Mouse (Mus musculus) embryonic facial prominence, embryonic 13.5 days (tissue): ENCODE measurements around the gene Calr. TPM values are rescaled to one million over a fixed set of nuclear protein-coding genes. Genes with fewer than 3 reads are reported as not detected.
A peak's percentile ranks its signal among the peaks of the same experiment; 100 is the strongest.

ENCODE experiments used
- ATAC-seq: fragments of 200-750 bp; cut with Nextera tagmentation; 2 replicates; pipeline ENCODE4 v1.8.0; 2017; ENCODE audit warnings: low read depth; ENCODE audit not compliant: insufficient number of reproducible peaks, insufficient read depth, low FRiP score, low TSS enrichment
- H3K27ac ChIP-seq: fragments of 300-500 bp; sonication (generic); 2 replicates; pipeline ENCODE4 v1.5.1; 2015; ENCODE audit warnings: moderate library complexity, mild to moderate bottlenecking, inconsistent platforms
- H3K27me3 ChIP-seq: fragments of 300-500 bp; sonication (generic); 2 replicates; pipeline ENCODE4 v1.6.1; 2015; ENCODE audit warnings: mild to moderate bottlenecking, inconsistent platforms
- H3K36me3 ChIP-seq: fragments of 300-500 bp; sonication (generic); 2 replicates; pipeline ENCODE4 v1.6.1; 2015; ENCODE audit warnings: mild to moderate bottlenecking, inconsistent platforms
- H3K4me1 ChIP-seq: fragments of 300-500 bp; sonication (generic); 2 replicates; pipeline ENCODE4 v1.6.1; 2015; ENCODE audit warnings: inconsistent platforms
- H3K4me2 ChIP-seq: fragments of 300-500 bp; sonication (generic); 2 replicates; pipeline ENCODE4 v1.6.1; 2015; ENCODE audit warnings: moderate library complexity, mild to moderate bottlenecking, inconsistent platforms
- H3K4me3 ChIP-seq: fragments of 300-500 bp; sonication (generic); 2 replicates; pipeline ENCODE4 v1.5.1; 2015; ENCODE audit warnings: mild to moderate bottlenecking, inconsistent platforms
- H3K9ac ChIP-seq: fragments of 300-500 bp; sonication (generic); 2 replicates; pipeline ENCODE4 v1.6.1; 2015; ENCODE audit warnings: mild to moderate bottlenecking, inconsistent platforms
- H3K9me3 ChIP-seq: fragments of 300-500 bp; sonication (generic); 2 replicates; pipeline ENCODE4 v1.6.1; 2016; ENCODE audit warnings: inconsistent platforms
- WGBS: fragments of 180-500 bp; shearing (Covaris S2); methylation state at CpG from one replicate; pipeline ENCODE4 v1.1.7; 2015; ENCODE audit warnings: mixed read lengths; 5-methylcytosine and 5-hydroxymethylcytosine counted together
- polyA plus RNA-seq: library from polyadenylated mRNA; unstranded; fragments of >200 nt; fragmentation: Nextera tagmentation; extraction: Ambion mirVana; gene quantifications from 2 replicates; pipeline ENCODE4 v1.2.1, GENCODE M21; 2015

Calr gene
- polyA plus RNA-seq, 1 experiment from 2014 or later: 959 TPM

DNA sequence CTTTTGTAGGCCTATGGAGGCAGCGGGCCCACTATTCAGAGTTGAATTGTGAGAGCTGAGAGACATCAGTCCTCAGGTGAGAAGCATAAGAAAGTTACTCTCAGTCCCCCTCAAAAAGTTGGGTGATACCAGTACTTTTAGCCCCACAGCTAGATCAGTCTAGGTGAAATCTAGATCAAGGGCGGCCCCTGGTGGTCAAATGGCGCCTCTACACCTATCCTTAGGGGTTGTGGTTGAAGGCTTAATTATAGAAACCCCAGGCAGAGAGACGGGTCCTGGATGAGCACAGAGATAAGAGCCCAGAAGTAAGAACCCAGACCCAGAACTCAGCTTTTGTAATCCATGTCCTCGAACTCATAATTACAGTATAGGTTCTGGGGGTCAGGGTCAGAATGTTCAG is 33.7 kb downstream of the Calr start:
- no peak overlapping the region for H3K4me2 ChIP-seq
- peaks cover 24% of the 10 kb centered on the region for H3K4me1 ChIP-seq
- no peaks in the 10 kb centered on the region for H3K36me3 ChIP-seq
- no peak for ATAC-seq
- H3K4me3 ChIP-seq: no peak overlapping the region
- no peaks in the 10 kb centered on the region for H3K9me3 ChIP-seq
- H3K27ac ChIP-seq: no peak overlapping the region
- 2% methylated on average over 5 of the region's 5 CpGs for WGBS
- no peak overlapping the region for H3K9ac ChIP-seq
- H3K27me3 ChIP-seq: peaks cover 54% of the 10 kb centered on the region

DNA sequence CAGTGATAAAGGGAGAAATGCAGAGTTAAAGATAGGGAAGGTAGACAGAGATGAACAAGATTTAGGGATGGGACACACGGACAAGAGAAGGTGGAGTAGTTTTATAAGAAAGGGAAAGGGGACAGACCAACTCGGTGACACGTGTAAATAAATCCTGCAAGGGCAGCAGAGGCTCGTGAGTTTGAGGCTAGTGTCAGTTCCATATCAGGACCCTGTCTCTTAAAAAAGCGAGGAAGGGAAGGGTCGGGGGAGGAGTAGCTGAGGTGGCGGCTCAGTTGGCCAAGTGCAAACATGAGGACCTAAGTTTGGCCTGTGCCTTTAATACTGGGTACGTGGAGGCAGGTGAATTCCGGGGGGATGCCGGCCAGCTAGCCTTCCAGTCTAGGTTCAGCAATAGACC is 35.4 kb downstream of the Calr start:
- Histone ChIP-seq H3K9ac (0 out of 2 replicates have a peak overlapping the region, but pooled peaks have one; percentile 49), H3K27ac (0 out of 2 replicates have a peak overlapping the region, but pooled peaks have one; percentile 22), H3K36me3 (no peaks in the 10 kb centered on the region), H3K27me3 (peaks cover 59% of the 10 kb centered on the region), H3K4me1 (peaks cover 24% of the 10 kb centered on the region), H3K9me3 (no peaks in the 10 kb centered on the region), H3K4me3 (peak overlapping the region; percentile 36), H3K4me2 (peak overlapping the region; percentile 62)
- WGBS: 25% methylated on average over 10 of the region's 10 CpGs
- no peak for ATAC-seq

- 0 out of 2 replicates have a peak, but pooled peaks cover 2% of the 10 kb centered on the region for H3K9me3 ChIP-seq
- H3K9ac ChIP-seq: 0 out of 2 replicates have a peak overlapping the region, but pooled peaks have one; percentile 49
- H3K4me2 ChIP-seq: peak overlapping the region; percentile 62
- peaks cover 63% of the 10 kb centered on the region for H3K27me3 ChIP-seq
- H3K4me3 ChIP-seq: peak overlapping the region; percentile 36
- peaks cover 24% of the 10 kb centered on the region for H3K4me1 ChIP-seq
- H3K27ac ChIP-seq: 0 out of 2 replicates have a peak overlapping the region, but pooled peaks have one; percentile 22
- peak; percentile 79 for ATAC-seq
- H3K36me3 ChIP-seq: no peaks in the 10 kb centered on the region
- WGBS: under 1% methylated on average over 32 of the region's 32 CpGs
Measured at GRCm38 (mm10) chr8:84810896-84811295, 35.8 kb downstream of the Calr start.

GRCm38 (mm10) chr8:84809941-84810280 is 36.8 kb downstream of the Calr start:
- Histone ChIP-seq H3K9me3 (0 out of 2 replicates have a peak, but pooled peaks cover 3% of the 10 kb centered on the region), H3K4me2 (no peak overlapping the region), H3K9ac (no peak overlapping the region), H3K4me1 (peaks cover 18% of the 10 kb centered on the region), H3K36me3 (no peaks in the 10 kb centered on the region), H3K4me3 (no peak overlapping the region), H3K27ac (no peak overlapping the region), H3K27me3 (peaks cover 67% of the 10 kb centered on the region)
- WGBS: 69% methylated on average over 5 of the region's 5 CpGs
- ATAC-seq: no peak

DNA sequence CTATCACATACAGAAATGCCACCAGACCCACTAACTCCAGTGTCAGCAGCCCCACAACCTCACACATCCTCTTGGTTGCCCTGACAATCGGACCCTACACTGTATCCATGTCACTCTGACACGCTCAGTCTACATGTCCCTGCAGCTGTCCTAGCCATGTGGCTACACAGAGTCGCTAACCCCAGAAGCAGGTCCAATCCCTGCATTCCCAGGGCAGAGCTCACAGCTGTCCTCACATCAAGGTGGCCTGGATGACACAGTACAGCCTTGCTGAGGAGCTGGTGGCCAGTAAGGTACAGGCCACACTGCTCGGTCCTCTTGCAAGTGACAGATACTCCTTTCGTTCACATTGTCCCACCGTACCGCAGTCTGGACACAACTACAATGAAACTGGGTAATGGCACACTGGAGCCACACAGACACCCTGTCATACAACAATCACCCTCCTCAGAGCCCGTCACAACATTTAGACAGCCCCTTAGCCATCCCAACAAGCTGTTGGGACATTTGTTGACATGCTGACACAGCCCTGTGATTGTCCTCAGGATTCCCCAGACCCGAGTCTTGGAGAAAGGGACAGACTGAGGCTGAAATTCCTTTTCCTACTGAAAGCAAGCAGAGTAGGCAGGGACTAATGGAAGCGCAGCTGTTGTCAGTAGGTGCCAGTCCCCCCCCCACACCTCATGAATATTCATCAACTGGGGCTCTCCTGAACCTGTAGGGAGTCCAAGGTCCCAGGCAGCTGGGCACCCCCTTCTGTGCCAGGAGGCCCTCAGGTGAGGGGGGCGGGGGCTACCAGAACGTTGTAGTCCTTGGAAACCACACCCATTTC is 37.4 kb downstream of the Calr start:
- no peak overlapping the region for H3K4me2 ChIP-seq
- ATAC-seq: no peak
- peaks cover 13% of the 10 kb centered on the region for H3K4me1 ChIP-seq
- H3K9ac ChIP-seq: no peak overlapping the region
- 57% methylated on average over 12 of the region's 12 CpGs for WGBS
- H3K4me3 ChIP-seq: no peak overlapping the region
- 0 out of 2 replicates have a peak, but pooled peaks cover 3% of the 10 kb centered on the region for H3K9me3 ChIP-seq
- no peaks in the 10 kb centered on the region for H3K36me3 ChIP-seq
- H3K27ac ChIP-seq: no peak overlapping the region
- peaks cover 67% of the 10 kb centered on the region for H3K27me3 ChIP-seq

GRCm38 (mm10) chr8:84806031-84806430 is 40.7 kb downstream of the Calr start:
- 95% methylated on average over 5 of the region's 5 CpGs for WGBS
- no peak overlapping the region for H3K9ac ChIP-seq
- peaks cover 65% of the 10 kb centered on the region for H3K27me3 ChIP-seq

GRCm38 (mm10) chr8:84799999-84800831 is 46.5 kb downstream of the Calr start, which contains the start of gene Nfix:
Nfix (minus strand) TSS chr8:84800344.
- peak within 1 kb of the TSS; percentile 97 for H3K9ac ChIP-seq
- WGBS: 3% methylated on average over 35 of the region's 125 CpGs
- H3K9me3 ChIP-seq: no peaks in the 10 kb centered on the region
- peaks cover 77% of the 10 kb centered on the region for H3K27me3 ChIP-seq
- peak within 1 kb of the TSS; percentile 92 for H3K27ac ChIP-seq
- H3K4me2 ChIP-seq: peak within 1 kb of the TSS; percentile 83
- peaks cover 20% of the 10 kb centered on the region for H3K36me3 ChIP-seq
- peaks cover 48% of the 10 kb centered on the region for H3K4me1 ChIP-seq
- peak within 1 kb of the TSS; percentile 98 for H3K4me3 ChIP-seq
- peak; percentile 8; the same call in 1 of the 2 replicates for ATAC-seq

More at GRCm38 (mm10) chr8:84806031-84806430, 40.7 kb downstream of the Calr start:
- H3K4me3 ChIP-seq: no peak overlapping the region
- no peak overlapping the region for H3K4me2 ChIP-seq
- H3K4me1 ChIP-seq: peaks cover 22% of the 10 kb centered on the region
- 0 out of 2 replicates have a peak, but pooled peaks cover 3% of the 10 kb centered on the region for H3K9me3 ChIP-seq
- no peaks in the 10 kb centered on the region for H3K36me3 ChIP-seq
- no peak for ATAC-seq
- no peak overlapping the region for H3K27ac ChIP-seq

GRCm38 (mm10) chr8:84799136-84799931 is 47.4 kb downstream of the Calr start:
- Histone ChIP-seq H3K4me1 (peaks cover 56% of the 10 kb centered on the region), H3K36me3 (peaks cover 20% of the 10 kb centered on the region), H3K27me3 (peaks cover 75% of the 10 kb centered on the region), H3K9ac (peak overlapping the region; percentile 97), H3K27ac (peak overlapping the region; percentile 92), H3K4me3 (peak overlapping the region; percentile 98), H3K4me2 (peak overlapping the region; percentile 83), H3K9me3 (no peaks in the 10 kb centered on the region)
- ATAC-seq: no peak
- under 1% methylated on average over 87 of the region's 108 CpGs for WGBS

DNA sequence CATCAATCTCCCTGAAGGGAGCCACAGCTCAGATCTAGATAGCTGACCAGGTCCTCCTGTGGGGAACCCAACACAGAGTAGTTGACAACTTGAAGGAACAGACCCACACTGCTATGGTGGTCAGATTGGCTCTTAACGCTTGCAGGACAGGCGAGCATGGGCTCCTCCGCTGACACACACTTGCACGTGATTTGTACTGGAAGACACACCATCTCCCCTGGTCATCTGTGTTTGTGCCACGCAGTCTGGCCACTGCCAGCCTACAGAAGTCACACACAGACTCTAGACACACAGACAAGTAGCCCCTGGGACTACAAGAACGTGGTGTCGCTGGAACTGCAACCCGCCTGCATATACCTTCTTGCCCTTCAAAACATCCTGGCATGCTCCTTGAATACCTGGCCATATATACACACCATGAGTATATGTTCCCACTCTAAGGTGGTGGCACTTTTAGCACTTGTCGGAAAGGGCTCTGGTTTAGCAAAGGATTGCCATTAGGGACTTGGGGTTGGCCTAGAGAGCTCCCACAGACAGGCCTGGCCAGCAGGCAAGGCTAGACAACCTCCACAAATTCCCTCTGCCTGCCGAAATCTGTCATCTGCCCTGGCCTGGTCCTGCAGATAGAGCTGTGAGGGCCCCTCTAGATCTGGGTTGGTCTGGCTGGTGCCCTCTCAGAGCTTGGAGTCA is 48.1 kb downstream of the Calr start:
- Histone ChIP-seq H3K36me3 (peaks cover 20% of the 10 kb centered on the region), H3K4me1 (peaks cover 63% of the 10 kb centered on the region), H3K27me3 (peaks cover 78% of the 10 kb centered on the region), H3K27ac (peak overlapping the region; percentile 92; the same call in 1 of the 2 replicates), H3K9me3 (no peaks in the 10 kb centered on the region), H3K9ac (peak overlapping the region; percentile 97), H3K4me2 (peak overlapping the region; percentile 83), H3K4me3 (peak overlapping the region; percentile 98)
- WGBS: 44% methylated on average over 10 of the region's 10 CpGs
- ATAC-seq: no peak

- Histone ChIP-seq H3K9me3 (no peaks in the 10 kb centered on the region), H3K4me3 (peak overlapping the region; percentile 98), H3K9ac (peak overlapping the region; percentile 97), H3K4me2 (peak overlapping the region; percentile 83), H3K4me1 (peaks cover 64% of the 10 kb centered on the region), H3K27me3 (peaks cover 84% of the 10 kb centered on the region), H3K36me3 (peaks cover 20% of the 10 kb centered on the region), H3K27ac (no peak overlapping the region)
- no peak for ATAC-seq
- 72% methylated on average over 6 of the region's 6 CpGs for WGBS
Measured at GRCm38 (mm10) chr8:84797971-84798370, 48.8 kb downstream of the Calr start.
